Mouse (Mus musculus) kidney, postnatal 10 days (tissue): ENCODE measurements around the gene Amy2a4.
"Not testable (repeated sequence)": the region's sequence is repeated elsewhere in the genome, so short reads cannot be mapped to it uniquely, and the experiment has no call there.

Source experiments
- DNase-seq: peaks from one replicate; pipeline ENCODE4 v3.0.0; 2021; ENCODE audit warnings: mixed read lengths

Amy2a4 gene

DNA sequence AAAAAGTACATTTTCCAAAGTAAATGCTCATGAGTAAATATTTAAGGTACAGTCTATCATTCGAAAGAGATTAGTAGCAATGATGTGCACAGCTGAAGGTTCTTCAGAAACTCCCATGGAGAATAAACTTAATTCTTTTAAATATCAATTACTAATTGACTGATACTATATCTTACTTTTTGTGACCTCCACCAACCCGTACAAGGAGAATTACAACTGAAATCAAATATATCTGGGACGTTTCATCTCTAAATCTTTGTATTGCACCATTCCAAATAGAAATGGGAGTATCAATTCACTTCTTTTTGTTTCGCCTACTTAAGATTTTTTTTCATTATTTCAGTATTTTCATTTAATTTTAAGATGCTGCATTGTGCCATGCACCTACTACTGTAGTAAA, at the start of gene Amy2a4:
TSS of gene Amy2a4 (minus strand) at position 101 of the 400 bp plus-strand sequence.
- DNase-seq, result not testable (repeated sequence)

DNA sequence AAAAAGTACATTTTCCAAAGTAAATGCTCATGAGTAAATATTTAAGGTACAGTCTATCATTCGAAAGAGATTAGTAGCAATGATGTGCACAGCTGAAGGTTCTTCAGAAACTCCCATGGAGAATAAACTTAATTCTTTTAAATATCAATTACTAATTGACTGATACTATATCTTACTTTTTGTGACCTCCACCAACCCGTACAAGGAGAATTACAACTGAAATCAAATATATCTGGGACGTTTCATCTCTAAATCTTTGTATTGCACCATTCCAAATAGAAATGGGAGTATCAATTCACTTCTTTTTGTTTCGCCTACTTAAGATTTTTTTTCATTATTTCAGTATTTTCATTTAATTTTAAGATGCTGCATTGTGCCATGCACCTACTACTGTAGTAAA, 32.7 kb upstream of the Amy2a4 start, which contains the start of gene Amy2a3:
TSS of gene Amy2a3 (minus strand) at position 101 of the 400 bp plus-strand sequence.
- not testable (repeated sequence) for DNase-seq

DNA sequence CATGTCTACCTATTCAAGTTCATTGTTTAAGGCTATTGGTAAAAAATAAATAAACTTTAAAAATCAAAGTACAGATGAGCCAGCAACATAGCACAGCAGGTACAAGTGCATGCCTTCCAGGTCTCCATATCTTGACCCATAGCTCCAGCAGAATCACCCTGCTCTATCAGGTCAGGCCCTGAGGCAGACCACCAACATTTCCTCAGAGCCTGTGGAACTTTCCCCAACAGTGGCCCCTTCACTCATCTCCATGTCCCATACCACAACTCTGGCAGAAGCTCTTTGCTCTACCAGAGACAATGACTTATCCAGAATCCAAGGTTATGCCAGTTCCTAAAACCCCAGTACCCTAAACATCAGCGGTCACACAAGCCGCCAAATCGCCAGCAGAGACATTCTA, 21.7 kb upstream of the Amy2a4 start:
- not testable (repeated sequence) for DNase-seq

DNA sequence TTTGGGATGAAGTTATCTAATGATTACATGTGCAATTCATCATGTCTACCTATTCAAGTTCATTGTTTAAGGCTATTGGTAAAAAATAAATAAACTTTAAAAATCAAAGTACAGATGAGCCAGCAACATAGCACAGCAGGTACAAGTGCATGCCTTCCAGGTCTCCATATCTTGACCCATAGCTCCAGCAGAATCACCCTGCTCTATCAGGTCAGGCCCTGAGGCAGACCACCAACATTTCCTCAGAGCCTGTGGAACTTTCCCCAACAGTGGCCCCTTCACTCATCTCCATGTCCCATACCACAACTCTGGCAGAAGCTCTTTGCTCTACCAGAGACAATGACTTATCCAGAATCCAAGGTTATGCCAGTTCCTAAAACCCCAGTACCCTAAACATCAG, 11.0 kb downstream of the Amy2a4 start:
- DNase-seq, result not testable (repeated sequence)

DNA sequence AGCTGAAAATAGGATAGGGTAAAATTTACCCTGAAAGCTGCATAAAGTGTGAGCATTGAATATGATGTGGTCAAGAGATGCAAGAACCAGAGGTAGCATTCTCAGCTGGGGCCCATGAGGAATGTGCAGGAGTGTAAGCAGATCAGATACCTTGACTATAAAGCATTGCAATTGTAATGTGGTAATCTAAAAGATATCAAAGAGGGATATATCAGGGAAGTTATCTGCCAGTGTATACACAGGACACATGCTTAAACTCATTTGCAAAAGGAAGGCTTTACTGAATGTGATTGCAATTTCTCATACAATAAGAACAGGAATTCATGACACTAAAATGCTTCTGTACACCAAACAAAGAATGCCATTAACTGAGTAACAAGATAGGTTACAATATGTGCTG, 11.7 kb downstream of the Amy2a4 start:
- not testable (repeated sequence) for DNase-seq

DNA sequence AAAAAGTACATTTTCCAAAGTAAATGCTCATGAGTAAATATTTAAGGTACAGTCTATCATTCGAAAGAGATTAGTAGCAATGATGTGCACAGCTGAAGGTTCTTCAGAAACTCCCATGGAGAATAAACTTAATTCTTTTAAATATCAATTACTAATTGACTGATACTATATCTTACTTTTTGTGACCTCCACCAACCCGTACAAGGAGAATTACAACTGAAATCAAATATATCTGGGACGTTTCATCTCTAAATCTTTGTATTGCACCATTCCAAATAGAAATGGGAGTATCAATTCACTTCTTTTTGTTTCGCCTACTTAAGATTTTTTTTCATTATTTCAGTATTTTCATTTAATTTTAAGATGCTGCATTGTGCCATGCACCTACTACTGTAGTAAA, 32.5 kb downstream of the Amy2a4 start, which contains the start of gene Amy2a5:
TSS of gene Amy2a5 (minus strand) at position 101 of the 400 bp plus-strand sequence.
- DNase-seq, result not testable (repeated sequence)
